Mouse (Mus musculus) ES-Bruce4 (cell line): ENCODE data around the gene Hykk.

Source experiments
- EP300 ChIP-seq: IDR thresholded peaks from 2 replicates; pipeline ENCODE4 v1.6.1; 2011; ENCODE audit warnings: low read depth, low read length; ENCODE audit not compliant: insufficient read depth
- POLR2A ChIP-seq: IDR thresholded peaks from one replicate; pipeline ENCODE4 v1.8.1; 2011; ENCODE audit warnings: low read length; ENCODE audit not compliant: insufficient read depth

DNA sequence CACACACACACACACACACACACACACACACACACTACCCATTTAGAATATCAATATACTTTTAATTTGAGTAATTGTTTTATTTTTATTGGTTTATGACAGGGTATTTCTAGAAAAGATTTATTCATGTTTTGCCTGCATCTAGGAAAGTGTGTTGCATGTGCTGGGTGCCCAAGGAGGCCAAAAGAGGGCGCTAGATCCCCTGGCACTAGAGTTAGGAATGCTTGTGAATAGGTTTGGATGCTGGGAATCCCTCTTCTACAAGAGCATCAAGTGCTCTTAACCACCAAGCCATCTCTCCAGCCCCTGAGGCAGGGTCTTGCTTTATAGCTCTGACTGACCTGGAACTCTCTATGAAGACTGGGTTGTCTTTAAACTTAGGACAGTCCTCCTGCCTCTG is 14.7 kb downstream of the Hykk start:
- no peak for TF ChIP-seq POLR2A
- TF ChIP-seq EP300: no peak
